Mouse (Mus musculus): ENCODE measurements at regions not wholly inside any gene's neighbourhood (a gene's known extent, or its start where the extent isn't known, plus 50 kb on each side); places are given as distances from the start of the nearest gene placed in this dataset.

DNA sequence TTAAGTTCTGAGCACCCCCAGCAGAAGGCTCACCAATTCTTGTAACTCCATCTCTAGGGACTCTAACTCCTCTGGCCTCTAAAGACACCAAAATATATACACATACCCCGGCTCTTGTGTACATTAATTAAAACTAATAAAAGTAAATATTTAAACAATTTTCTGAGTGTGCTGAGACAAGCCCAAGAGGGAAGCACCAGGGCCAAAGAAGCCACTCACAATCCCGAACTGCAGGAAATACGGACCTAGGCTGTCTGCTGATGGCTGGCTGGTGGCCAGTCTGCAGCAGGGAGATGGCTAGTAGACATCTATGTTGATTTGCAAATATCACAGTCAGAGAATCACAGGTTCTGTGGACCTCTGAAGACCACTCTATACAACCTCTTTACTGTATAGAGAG, 113.6 kb upstream of the Ntf3 start:
- TF ChIP-seq CTCF (IDR thresholded peaks at IDR 0.05; ENCODE audit: low read depth, low read length) (no peak), TAL1 (conservative IDR thresholded peaks at IDR 0.05; ENCODE audit: low read depth, low read length) (no peak), GATA1 (IDR thresholded peaks at IDR 0.05; ENCODE audit: borderline replicate concordance, low read length) (no peak)
